Mouse (Mus musculus): Measurements from ENCODE around the gene Gm20441. TPM values are rescaled to one million over a fixed set of nuclear protein-coding genes. Genes with fewer than 3 reads are reported as not detected.

Gene Gm20441
- polyA plus RNA-seq (2014; fragmentation: Nextera tagmentation; extraction: Ambion mirVana): 0.41 TPM in 1 of 2 replicates, not detected in the other

DNA sequence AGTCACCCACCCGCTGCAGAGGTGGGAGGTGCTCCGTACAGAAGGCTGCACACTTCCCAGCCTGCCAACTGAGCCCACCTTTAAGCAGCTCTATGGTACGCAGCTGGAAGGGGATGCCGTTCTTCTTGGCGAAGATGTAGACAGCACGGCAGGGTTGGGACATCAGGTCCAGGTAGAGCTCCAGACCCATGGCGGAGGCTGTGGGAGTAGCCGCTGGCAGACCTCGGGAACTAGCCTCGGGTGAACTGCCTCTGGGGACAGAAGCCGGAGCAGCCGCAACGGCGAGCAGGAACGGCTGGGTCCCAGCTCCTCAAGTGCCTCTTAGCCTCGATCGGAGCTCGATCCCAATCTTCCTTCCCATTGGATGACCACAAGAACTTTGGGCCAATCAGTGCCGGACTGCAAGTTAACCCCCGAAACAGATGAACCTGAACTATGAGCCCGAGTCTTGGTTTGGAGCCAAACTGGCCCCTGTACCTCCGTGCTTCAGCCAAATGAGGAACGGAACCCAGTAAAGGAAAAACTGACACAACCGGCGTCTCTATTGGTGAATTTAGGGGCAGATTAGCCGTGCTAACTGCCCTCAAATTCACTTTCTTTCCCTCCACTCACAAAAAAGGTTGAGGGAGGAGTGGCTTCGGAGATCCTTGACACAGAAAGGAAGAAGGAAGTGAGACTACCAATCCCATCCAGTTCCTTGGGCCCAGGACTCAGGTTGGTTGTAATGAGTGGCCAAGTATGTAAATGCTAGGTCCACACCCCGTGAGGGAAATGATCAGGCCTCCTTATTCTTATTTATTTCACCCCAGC is at the start of gene Gm20441, which contains the start of gene Gstt3:
Gm20441 (minus strand) TSS at position 186 of the 810 bp plus-strand sequence.
Gstt3 (minus strand) TSS at position 646 of the 810 bp plus-strand sequence.
- Histone ChIP-seq H3K9ac (ENCODE audit: low read length) (peak within 1 kb of the TSS; percentile 56), H3K4me2 (ENCODE audit: low read depth, severe bottlenecking) (peak within 1 kb of the TSS; percentile 84), H3K27ac (replicated peaks; ENCODE audit: low read depth, low read length) (no peak within 1 kb of the TSS), H3K9me3 (ENCODE audit: control insufficient read depth, low read length) (no peaks in the 10 kb centered on the region), H3K36me3 (ENCODE audit: control insufficient read depth, insufficient read depth, low read length) (no peaks in the 10 kb centered on the region), H3K27me3 (ENCODE audit: control insufficient read depth, insufficient read depth, low read length) (peaks cover 5% of the 10 kb centered on the region), H3K4me1 (ENCODE audit: control insufficient read depth, insufficient read depth, low read length) (peaks cover 8% of the 10 kb centered on the region), H3K4me3 (ENCODE audit: low read depth, low read length) (peak within 1 kb of the TSS; percentile 39)
- WGBS: 2% methylated on average over 28 of the region's 28 CpGs
- ATAC-seq (ENCODE audit: insufficient number of reproducible peaks, low FRiP score, low TSS enrichment, low read depth) (peak; percentile 86), DNase-seq (ENCODE audit: low spot score) (peak; percentile 68)

DNA sequence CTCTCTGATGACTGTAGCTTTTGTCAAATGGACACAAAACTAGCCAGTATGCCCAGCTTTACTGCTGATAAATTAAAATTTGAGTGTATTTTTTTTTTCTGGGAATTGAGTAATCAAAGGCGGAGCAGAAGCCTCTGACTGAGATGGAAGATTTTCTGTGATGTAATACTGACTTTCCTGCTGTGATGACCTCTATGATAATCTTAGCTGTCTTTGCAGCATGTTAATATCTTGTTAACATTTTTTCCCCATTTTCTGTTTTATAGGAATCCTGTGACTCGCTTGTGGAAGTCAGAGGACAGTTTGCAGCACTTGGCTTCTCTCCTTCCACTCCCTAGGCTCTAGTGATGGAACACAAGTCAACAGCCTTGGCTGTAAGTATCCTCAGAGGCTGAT is 49.5 kb upstream of the Gm20441 start:
- no peak for ATAC-seq (ENCODE audit: insufficient number of reproducible peaks, low FRiP score, low TSS enrichment, low read depth)

GRCm38 (mm10) chr10:75829529-75830274 is 48.9 kb upstream of the Gm20441 start:
- Histone ChIP-seq H3K27me3 (ENCODE audit: control insufficient read depth, insufficient read depth, low read length) (no peaks in the 10 kb centered on the region), H3K36me3 (ENCODE audit: control insufficient read depth, insufficient read depth, low read length) (no peaks in the 10 kb centered on the region), H3K4me2 (ENCODE audit: low read depth, severe bottlenecking) (no peak overlapping the region), H3K9ac (ENCODE audit: low read length) (no peak overlapping the region), H3K4me1 (ENCODE audit: control insufficient read depth, insufficient read depth, low read length) (no peaks in the 10 kb centered on the region), H3K9me3 (ENCODE audit: control insufficient read depth, low read length) (no peaks in the 10 kb centered on the region), H3K27ac (replicated peaks; ENCODE audit: low read depth, low read length) (no peak overlapping the region), H3K4me3 (ENCODE audit: low read depth, low read length) (no peak overlapping the region)
- no peak for DNase-seq (ENCODE audit: low spot score)
- no peak for ATAC-seq (ENCODE audit: insufficient number of reproducible peaks, low FRiP score, low TSS enrichment, low read depth)
- 83% methylated on average over 2 of the region's 2 CpGs for WGBS

More for the DNA sequence above, 49.5 kb upstream of the Gm20441 start:
- H3K36me3 ChIP-seq (ENCODE audit: control insufficient read depth, insufficient read depth, low read length): no peaks in the 10 kb centered on the region
- H3K4me1 ChIP-seq (ENCODE audit: control insufficient read depth, insufficient read depth, low read length): 0 out of 2 replicates have a peak, but pooled peaks cover 2% of the 10 kb centered on the region
- no peak overlapping the region for H3K4me2 ChIP-seq (ENCODE audit: low read depth, severe bottlenecking)
- WGBS: 85% methylated on average over 2 of the region's 2 CpGs
- H3K27ac ChIP-seq (replicated peaks; ENCODE audit: low read depth, low read length): no peak overlapping the region
- H3K27me3 ChIP-seq (ENCODE audit: control insufficient read depth, insufficient read depth, low read length): no peaks in the 10 kb centered on the region
- H3K9me3 ChIP-seq (ENCODE audit: control insufficient read depth, low read length): no peaks in the 10 kb centered on the region
- DNase-seq (ENCODE audit: low spot score): no peak
- no peak overlapping the region for H3K9ac ChIP-seq (ENCODE audit: low read length)
- H3K4me3 ChIP-seq (ENCODE audit: low read depth, low read length): no peak overlapping the region

GRCm38 (mm10) chr10:75828500-75828931 is 47.8 kb upstream of the Gm20441 start:
- no peak overlapping the region for H3K9ac ChIP-seq (ENCODE audit: low read length)
- DNase-seq (ENCODE audit: low spot score): no peak
- H3K4me3 ChIP-seq (ENCODE audit: low read depth, low read length): no peak overlapping the region
- no peak overlapping the region for H3K4me2 ChIP-seq (ENCODE audit: low read depth, severe bottlenecking)
- no peaks in the 10 kb centered on the region for H3K27me3 ChIP-seq (ENCODE audit: control insufficient read depth, insufficient read depth, low read length)
- H3K9me3 ChIP-seq (ENCODE audit: control insufficient read depth, low read length): no peaks in the 10 kb centered on the region
- H3K27ac ChIP-seq (replicated peaks; ENCODE audit: low read depth, low read length): no peak overlapping the region
- no peaks in the 10 kb centered on the region for H3K36me3 ChIP-seq (ENCODE audit: control insufficient read depth, insufficient read depth, low read length)
- no peaks in the 10 kb centered on the region for H3K4me1 ChIP-seq (ENCODE audit: control insufficient read depth, insufficient read depth, low read length)
- no peak for ATAC-seq (ENCODE audit: insufficient number of reproducible peaks, low FRiP score, low TSS enrichment, low read depth)

DNA sequence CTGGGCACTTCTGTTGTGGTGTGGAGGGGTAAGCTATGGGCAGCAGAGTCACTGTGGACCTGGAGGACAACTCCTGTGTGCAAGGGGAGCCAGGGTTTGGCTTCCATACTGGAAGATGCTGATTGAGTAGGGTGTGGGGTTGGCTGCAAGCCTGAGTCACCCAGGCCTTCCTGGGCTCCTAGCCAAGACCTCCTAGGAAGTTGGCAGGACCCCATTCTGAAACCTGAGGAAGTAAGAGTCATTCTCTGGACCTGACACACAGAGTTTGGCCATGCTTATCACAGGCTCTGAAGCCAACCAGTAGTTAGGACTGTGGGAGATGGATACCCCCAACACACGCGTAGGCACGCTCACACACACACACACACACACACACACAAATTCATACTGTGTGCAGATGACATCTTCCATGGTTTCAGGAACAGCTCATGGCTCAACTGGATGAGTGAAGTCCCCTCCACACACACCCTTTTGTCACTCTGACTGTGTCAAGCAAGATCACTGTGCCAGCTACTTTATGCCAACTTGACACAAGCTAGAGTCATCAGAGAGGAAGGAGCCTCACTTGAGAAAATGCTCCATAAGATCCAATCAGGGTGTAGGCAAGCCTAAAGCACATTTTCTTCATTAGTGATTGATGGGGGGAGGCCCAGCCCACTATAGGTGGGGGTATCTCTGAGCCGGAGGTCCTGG is 47.1 kb upstream of the Gm20441 start:
- no peaks in the 10 kb centered on the region for H3K9me3 ChIP-seq (ENCODE audit: control insufficient read depth, low read length)
- H3K36me3 ChIP-seq (ENCODE audit: control insufficient read depth, insufficient read depth, low read length): no peaks in the 10 kb centered on the region
- no peak for DNase-seq (ENCODE audit: low spot score)
- H3K4me1 ChIP-seq (ENCODE audit: control insufficient read depth, insufficient read depth, low read length): no peaks in the 10 kb centered on the region
- H3K4me2 ChIP-seq (ENCODE audit: low read depth, severe bottlenecking): no peak overlapping the region
- H3K4me3 ChIP-seq (ENCODE audit: low read depth, low read length): no peak overlapping the region
- H3K27ac ChIP-seq (replicated peaks; ENCODE audit: low read depth, low read length): no peak overlapping the region
- no peak for ATAC-seq (ENCODE audit: insufficient number of reproducible peaks, low FRiP score, low TSS enrichment, low read depth)
- WGBS: 91% methylated on average over 4 of the region's 4 CpGs
- no peaks in the 10 kb centered on the region for H3K27me3 ChIP-seq (ENCODE audit: control insufficient read depth, insufficient read depth, low read length)
- H3K9ac ChIP-seq (ENCODE audit: low read length): no peak overlapping the region

DNA sequence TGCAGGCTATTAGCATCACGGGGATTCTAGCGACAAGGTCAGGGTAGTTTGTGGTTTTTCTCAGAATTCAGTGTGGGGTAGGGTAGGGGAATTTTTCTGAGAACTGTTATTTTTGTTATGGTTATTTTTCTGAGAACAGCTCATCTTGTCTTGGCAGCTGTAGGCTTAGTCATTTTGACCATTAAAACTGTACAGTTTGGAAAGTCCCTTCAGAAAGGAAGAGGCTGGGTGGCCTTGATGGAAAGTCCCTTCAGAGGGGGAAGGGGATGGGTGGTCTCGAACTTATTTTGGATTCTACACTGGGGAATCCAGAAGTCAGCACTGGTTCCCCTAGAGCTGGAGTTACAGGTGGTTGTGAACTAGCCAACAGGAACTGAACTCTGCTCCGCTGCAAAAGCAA is 43.8 kb upstream of the Gm20441 start:
- no peaks in the 10 kb centered on the region for H3K9me3 ChIP-seq (ENCODE audit: control insufficient read depth, low read length)
- no peak overlapping the region for H3K9ac ChIP-seq (ENCODE audit: low read length)
- no peak overlapping the region for H3K27ac ChIP-seq (replicated peaks; ENCODE audit: low read depth, low read length)
- 91% methylated on average over 4 of the region's 4 CpGs for WGBS
- no peak overlapping the region for H3K4me2 ChIP-seq (ENCODE audit: low read depth, severe bottlenecking)
- no peaks in the 10 kb centered on the region for H3K4me1 ChIP-seq (ENCODE audit: control insufficient read depth, insufficient read depth, low read length)
- no peaks in the 10 kb centered on the region for H3K36me3 ChIP-seq (ENCODE audit: control insufficient read depth, insufficient read depth, low read length)
- DNase-seq (ENCODE audit: low spot score): no peak
- no peaks in the 10 kb centered on the region for H3K27me3 ChIP-seq (ENCODE audit: control insufficient read depth, insufficient read depth, low read length)
- no peak for ATAC-seq (ENCODE audit: insufficient number of reproducible peaks, low FRiP score, low TSS enrichment, low read depth)
- H3K4me3 ChIP-seq (ENCODE audit: low read depth, low read length): no peak overlapping the region

DNA sequence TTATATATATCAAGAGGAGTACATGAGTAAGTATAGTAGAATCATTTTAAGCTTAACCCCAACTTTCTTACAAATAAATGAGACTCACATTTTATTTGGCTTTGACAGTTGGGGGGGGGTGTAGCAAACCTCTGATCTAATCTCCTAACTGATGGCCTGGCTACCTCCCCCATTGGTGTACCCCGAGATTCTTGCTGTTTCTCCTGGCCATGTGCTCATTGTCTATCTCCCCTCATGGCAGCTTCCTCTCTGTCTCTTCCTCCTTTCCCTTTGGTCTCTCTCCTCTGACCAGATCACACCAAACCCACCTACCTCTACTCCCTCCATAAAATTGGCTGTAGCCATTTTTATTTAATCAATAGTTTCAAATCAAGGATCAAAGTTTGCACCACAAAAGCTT is 43.0 kb upstream of the Gm20441 start:
- ATAC-seq (ENCODE audit: insufficient number of reproducible peaks, low FRiP score, low TSS enrichment, low read depth): no peak
- Histone ChIP-seq H3K4me2 (ENCODE audit: low read depth, severe bottlenecking) (no peak overlapping the region), H3K9me3 (ENCODE audit: control insufficient read depth, low read length) (no peaks in the 10 kb centered on the region), H3K9ac (ENCODE audit: low read length) (no peak overlapping the region), H3K36me3 (ENCODE audit: control insufficient read depth, insufficient read depth, low read length) (no peaks in the 10 kb centered on the region), H3K27ac (replicated peaks; ENCODE audit: low read depth, low read length) (no peak overlapping the region), H3K4me1 (ENCODE audit: control insufficient read depth, insufficient read depth, low read length) (no peaks in the 10 kb centered on the region), H3K4me3 (ENCODE audit: low read depth, low read length) (no peak overlapping the region), H3K27me3 (ENCODE audit: control insufficient read depth, insufficient read depth, low read length) (no peaks in the 10 kb centered on the region)
- DNase-seq (ENCODE audit: low spot score): no peak
- 84% methylated on average over 1 of the region's 1 CpGs for WGBS

GRCm38 (mm10) chr10:75822443-75822842 is 41.7 kb upstream of the Gm20441 start, which contains the start of gene Gstt4:
Gene Gstt4 (minus strand): TSS chr10:75822543.
- H3K36me3 ChIP-seq (ENCODE audit: control insufficient read depth, insufficient read depth, low read length): no peaks in the 10 kb centered on the region
- H3K4me2 ChIP-seq (ENCODE audit: low read depth, severe bottlenecking): no peak within 1 kb of the TSS
- no peak within 1 kb of the TSS for H3K27ac ChIP-seq (replicated peaks; ENCODE audit: low read depth, low read length)
- WGBS: 93% methylated on average over 2 of the region's 2 CpGs
- no peak within 1 kb of the TSS for H3K9ac ChIP-seq (ENCODE audit: low read length)
- DNase-seq (ENCODE audit: low spot score) (no peak), ATAC-seq (ENCODE audit: insufficient number of reproducible peaks, low FRiP score, low TSS enrichment, low read depth) (no peak)
- H3K4me3 ChIP-seq (ENCODE audit: low read depth, low read length): no peak within 1 kb of the TSS
- no peaks in the 10 kb centered on the region for H3K4me1 ChIP-seq (ENCODE audit: control insufficient read depth, insufficient read depth, low read length)
- no peaks in the 10 kb centered on the region for H3K9me3 ChIP-seq (ENCODE audit: control insufficient read depth, low read length)
- H3K27me3 ChIP-seq (ENCODE audit: control insufficient read depth, insufficient read depth, low read length): no peaks in the 10 kb centered on the region
